Mouse (Mus musculus): Measurements from ENCODE around the gene Spo11. TPM values are rescaled to one million over a fixed set of nuclear protein-coding genes. Genes with fewer than 3 reads are reported as not detected.

Gene Spo11
- total RNA-seq, 1 experiment: 0.13 TPM

- TF ChIP-seq ZNF384 (IDR thresholded peaks at IDR 0.05; ENCODE audit: low read depth, low read length) (no peak), MAFK (IDR thresholded peaks at IDR 0.05; ENCODE audit: insufficient read depth, low read depth, low read length) (no peak), ZC3H11A (IDR thresholded peaks at IDR 0.05; ENCODE audit: borderline replicate concordance, low read depth, low read length) (no peak), HCFC1 (IDR thresholded peaks at IDR 0.05; ENCODE audit: borderline replicate concordance, insufficient read depth, low read length) (no peak)
- no peak for DNase-seq (ENCODE audit: low read depth, low spot score)
- peaks cover 0 to 13% of the 10 kb centered on the region in 2 experiments; a peak in 1 of 4 replicates for H3K4me1 ChIP-seq (ENCODE audit: control insufficient read depth in 2 of 2, insufficient read depth in 2 of 2, low read length in 2 of 2, poor library complexity in 1 of 2)
- in situ Hi-C loops (cut with MboI; ENCODE audit: low sequenced_read_pairs in 2 of 2, unreplicated experiment in 2 of 2): no loop called here
- no peaks in the 10 kb centered on the region for H3K9me3 ChIP-seq (ENCODE audit: control insufficient read depth, insufficient read depth, low read depth, low read length)
- no peak overlapping the region for H3K9ac ChIP-seq (ENCODE audit: insufficient read depth, low read depth, low read length, poor library complexity, severe bottlenecking)
- H3K36me3 ChIP-seq (ENCODE audit: control insufficient read depth, insufficient read depth, low read length, poor library complexity, severe bottlenecking): no peaks in the 10 kb centered on the region
- H3K27ac ChIP-seq (ENCODE audit: insufficient read depth, low read depth, low read length, poor library complexity, severe bottlenecking): no peak overlapping the region
- peak overlapping the region; percentile 76 to 85 for H3K4me3 ChIP-seq (ENCODE audit: insufficient read depth in 1 of 2, low read depth in 1 of 2, low read length in 2 of 2, poor library complexity in 1 of 2, severe bottlenecking in 1 of 2)
Measured at GRCm38 (mm10) chr2:172940799-172941163, 36.7 kb upstream of the Spo11 start.

GRCm38 (mm10) chr2:172949051-172949450, 28.4 kb upstream of the Spo11 start:
- Histone ChIP-seq H3K4me3 (ENCODE audit: insufficient read depth in 1 of 2, low read depth in 1 of 2, low read length in 2 of 2, poor library complexity in 1 of 2, severe bottlenecking in 1 of 2) (no peak overlapping the region), H3K9me3 (ENCODE audit: control insufficient read depth, insufficient read depth, low read depth, low read length) (no peaks in the 10 kb centered on the region), H3K4me1 (ENCODE audit: control insufficient read depth in 2 of 2, insufficient read depth in 2 of 2, low read length in 2 of 2, poor library complexity in 1 of 2) (no peaks in the 10 kb centered on the region), H3K36me3 (ENCODE audit: control insufficient read depth, insufficient read depth, low read length, poor library complexity, severe bottlenecking) (no peaks in the 10 kb centered on the region), H3K9ac (ENCODE audit: insufficient read depth, low read depth, low read length, poor library complexity, severe bottlenecking) (no peak overlapping the region), H3K27ac (ENCODE audit: insufficient read depth, low read depth, low read length, poor library complexity, severe bottlenecking) (no peak overlapping the region)
- TF ChIP-seq ZC3H11A (IDR thresholded peaks at IDR 0.05; ENCODE audit: borderline replicate concordance, low read depth, low read length): no peak
- no peak for TF ChIP-seq HCFC1 (IDR thresholded peaks at IDR 0.05; ENCODE audit: borderline replicate concordance, insufficient read depth, low read length)
- TF ChIP-seq CHD2 (IDR thresholded peaks at IDR 0.05; ENCODE audit: low read depth, low read length): no peak
- no peak for TF ChIP-seq MAFK (IDR thresholded peaks at IDR 0.05; ENCODE audit: insufficient read depth, low read depth, low read length)
- no peak for TF ChIP-seq ZNF384 (IDR thresholded peaks at IDR 0.05; ENCODE audit: low read depth, low read length)
- DNase-seq (ENCODE audit: low read depth, low spot score): no peak
- in situ Hi-C loops (cut with MboI; ENCODE audit: low sequenced_read_pairs in 2 of 2, unreplicated experiment in 2 of 2): no loop called here

GRCm38 (mm10) chr2:172950119-172950676, 27.3 kb upstream of the Spo11 start:
- no peak overlapping the region for H3K9ac ChIP-seq (ENCODE audit: insufficient read depth, low read depth, low read length, poor library complexity, severe bottlenecking)
- no peak for DNase-seq (ENCODE audit: low read depth, low spot score)

GRCm38 (mm10) chr2:172950722-172951121, 26.8 kb upstream of the Spo11 start:
- H3K9me3 ChIP-seq (ENCODE audit: control insufficient read depth, insufficient read depth, low read depth, low read length): no peaks in the 10 kb centered on the region
- H3K9ac ChIP-seq (ENCODE audit: insufficient read depth, low read depth, low read length, poor library complexity, severe bottlenecking): no peak overlapping the region
- H3K27ac ChIP-seq (ENCODE audit: insufficient read depth, low read depth, low read length, poor library complexity, severe bottlenecking): no peak overlapping the region
- no peaks in the 10 kb centered on the region for H3K36me3 ChIP-seq (ENCODE audit: control insufficient read depth, insufficient read depth, low read length, poor library complexity, severe bottlenecking)
- no peak for DNase-seq (ENCODE audit: low read depth, low spot score)
- in situ Hi-C loops (cut with MboI; ENCODE audit: low sequenced_read_pairs in 2 of 2, unreplicated experiment in 2 of 2): no loop called here
- no peak overlapping the region for H3K4me3 ChIP-seq (ENCODE audit: insufficient read depth in 1 of 2, low read depth in 1 of 2, low read length in 2 of 2, poor library complexity in 1 of 2, severe bottlenecking in 1 of 2)
- no peaks in the 10 kb centered on the region for H3K4me1 ChIP-seq (ENCODE audit: control insufficient read depth in 2 of 2, insufficient read depth in 2 of 2, low read length in 2 of 2, poor library complexity in 1 of 2)
- TF ChIP-seq ZNF384 (IDR thresholded peaks at IDR 0.05; ENCODE audit: low read depth, low read length): no peak
- TF ChIP-seq HCFC1 (IDR thresholded peaks at IDR 0.05; ENCODE audit: borderline replicate concordance, insufficient read depth, low read length): no peak
- no peak for TF ChIP-seq CHD2 (IDR thresholded peaks at IDR 0.05; ENCODE audit: low read depth, low read length)
- no peak for TF ChIP-seq ZC3H11A (IDR thresholded peaks at IDR 0.05; ENCODE audit: borderline replicate concordance, low read depth, low read length)
- TF ChIP-seq MAFK (IDR thresholded peaks at IDR 0.05; ENCODE audit: insufficient read depth, low read depth, low read length): no peak

More at GRCm38 (mm10) chr2:172950119-172950676, 27.3 kb upstream of the Spo11 start:
- Histone ChIP-seq H3K9me3 (ENCODE audit: control insufficient read depth, insufficient read depth, low read depth, low read length) (no peaks in the 10 kb centered on the region), H3K36me3 (ENCODE audit: control insufficient read depth, insufficient read depth, low read length, poor library complexity, severe bottlenecking) (no peaks in the 10 kb centered on the region), H3K27ac (ENCODE audit: insufficient read depth, low read depth, low read length, poor library complexity, severe bottlenecking) (no peak overlapping the region), H3K4me1 (ENCODE audit: control insufficient read depth in 2 of 2, insufficient read depth in 2 of 2, low read length in 2 of 2, poor library complexity in 1 of 2) (no peaks in the 10 kb centered on the region), H3K4me3 (ENCODE audit: insufficient read depth in 1 of 2, low read depth in 1 of 2, low read length in 2 of 2, poor library complexity in 1 of 2, severe bottlenecking in 1 of 2) (no peak overlapping the region)
- TF ChIP-seq MAFK (IDR thresholded peaks at IDR 0.05; ENCODE audit: insufficient read depth, low read depth, low read length) (no peak), ZNF384 (IDR thresholded peaks at IDR 0.05; ENCODE audit: low read depth, low read length) (no peak), ZC3H11A (IDR thresholded peaks at IDR 0.05; ENCODE audit: borderline replicate concordance, low read depth, low read length) (no peak), HCFC1 (IDR thresholded peaks at IDR 0.05; ENCODE audit: borderline replicate concordance, insufficient read depth, low read length) (no peak), CHD2 (IDR thresholded peaks at IDR 0.05; ENCODE audit: low read depth, low read length) (no peak)
- in situ Hi-C loops (cut with MboI; ENCODE audit: low sequenced_read_pairs in 2 of 2, unreplicated experiment in 2 of 2): no loop called here

GRCm38 (mm10) chr2:172951976-172952375, 25.5 kb upstream of the Spo11 start:
- H3K36me3 ChIP-seq (ENCODE audit: control insufficient read depth, insufficient read depth, low read length, poor library complexity, severe bottlenecking): no peaks in the 10 kb centered on the region
- DNase-seq (ENCODE audit: low read depth, low spot score): no peak
- in situ Hi-C loops (cut with MboI; ENCODE audit: low sequenced_read_pairs in 2 of 2, unreplicated experiment in 2 of 2): no loop called here
- TF ChIP-seq ZNF384 (IDR thresholded peaks at IDR 0.05; ENCODE audit: low read depth, low read length): no peak
- no peak for TF ChIP-seq MAFK (IDR thresholded peaks at IDR 0.05; ENCODE audit: insufficient read depth, low read depth, low read length)
- TF ChIP-seq ZC3H11A (IDR thresholded peaks at IDR 0.05; ENCODE audit: borderline replicate concordance, low read depth, low read length): no peak
- TF ChIP-seq HCFC1 (IDR thresholded peaks at IDR 0.05; ENCODE audit: borderline replicate concordance, insufficient read depth, low read length): no peak
- no peak for TF ChIP-seq CHD2 (IDR thresholded peaks at IDR 0.05; ENCODE audit: low read depth, low read length)
- H3K27ac ChIP-seq (ENCODE audit: insufficient read depth, low read depth, low read length, poor library complexity, severe bottlenecking): no peak overlapping the region
- no peaks in the 10 kb centered on the region for H3K9me3 ChIP-seq (ENCODE audit: control insufficient read depth, insufficient read depth, low read depth, low read length)
- H3K4me1 ChIP-seq (ENCODE audit: control insufficient read depth in 2 of 2, insufficient read depth in 2 of 2, low read length in 2 of 2, poor library complexity in 1 of 2): no peaks in the 10 kb centered on the region
- no peak overlapping the region for H3K4me3 ChIP-seq (ENCODE audit: insufficient read depth in 1 of 2, low read depth in 1 of 2, low read length in 2 of 2, poor library complexity in 1 of 2, severe bottlenecking in 1 of 2)
- no peak overlapping the region for H3K9ac ChIP-seq (ENCODE audit: insufficient read depth, low read depth, low read length, poor library complexity, severe bottlenecking)
